Mouse (Mus musculus) midbrain, embryonic 10.5 days (tissue): ENCODE measurements around the gene Ehf. TPM values are rescaled to one million over a fixed set of nuclear protein-coding genes. Genes with fewer than 3 reads are reported as not detected.

Source experiments
- DNase-seq: peaks from one replicate; pipeline ENCODE4 v3.0.0-alpha.2; 2017; ENCODE audit warnings: low spot score
- H3K27ac ChIP-seq: fragments of 300-500 bp; sonication (generic); replicated peaks from 2 replicates; pipeline ENCODE4 v1.5.1; 2016; ENCODE audit warnings: mild to moderate bottlenecking
- H3K27me3 ChIP-seq: fragments of 300-500 bp; sonication (generic); 2 replicates; pipeline ENCODE4 v1.6.1; 2016; ENCODE audit warnings: low read depth, mild to moderate bottlenecking; ENCODE audit not compliant: poor library complexity, severe bottlenecking
- H3K36me3 ChIP-seq: fragments of 300-500 bp; sonication (generic); 2 replicates; pipeline ENCODE4 v1.6.1; 2016; ENCODE audit warnings: mild to moderate bottlenecking, moderate library complexity
- H3K4me1 ChIP-seq: fragments of 300-500 bp; sonication (generic); 2 replicates; pipeline ENCODE4 v1.6.1; 2016
- H3K4me3 ChIP-seq: fragments of 300-500 bp; sonication (generic); 2 replicates; pipeline ENCODE4 v1.5.1; 2016; ENCODE audit warnings: mild to moderate bottlenecking, moderate library complexity
- H3K9me3 ChIP-seq: fragments of 300-500 bp; sonication (generic); replicated peaks from 2 replicates; pipeline ENCODE4 v1.6.1; 2016; ENCODE audit warnings: mild to moderate bottlenecking
- WGBS: fragments of 180-500 bp; shearing (Covaris S2); methylation state at CpG from one replicate; pipeline ENCODE4 v1.1.7; 2016; 5-methylcytosine and 5-hydroxymethylcytosine counted together
- polyA plus RNA-seq: library from polyadenylated mRNA; unstranded; fragments of >200 nt; fragmentation: Nextera tagmentation; extraction: Ambion mirVana; gene quantifications from 2 replicates; pipeline ENCODE4 v1.2.1, GENCODE M21; 2016

Gene Ehf
- polyA plus RNA-seq, 1 experiment from 2014 or later = not detected

GRCm38 (mm10) chr2:103324320-103324719 lies 21.2 kb upstream of the Ehf start:
- Histone ChIP-seq H3K27me3 (no peaks in the 10 kb centered on the region), H3K27ac (no peak overlapping the region), H3K9me3 (no peaks in the 10 kb centered on the region), H3K4me3 (no peak overlapping the region), H3K36me3 (no peaks in the 10 kb centered on the region), H3K4me1 (no peaks in the 10 kb centered on the region)
- WGBS = 96% methylated on average over 2 of the region's 2 CpGs
- no peak for DNase-seq

GRCm38 (mm10) chr2:103322171-103322570 lies 19.1 kb upstream of the Ehf start:
- Histone ChIP-seq H3K4me1 (no peaks in the 10 kb centered on the region), H3K27ac (no peak overlapping the region), H3K4me3 (no peak overlapping the region), H3K27me3 (no peaks in the 10 kb centered on the region), H3K36me3 (no peaks in the 10 kb centered on the region), H3K9me3 (no peaks in the 10 kb centered on the region)
- 81% methylated on average over 1 of the region's 1 CpGs for WGBS
- no peak for DNase-seq

DNA sequence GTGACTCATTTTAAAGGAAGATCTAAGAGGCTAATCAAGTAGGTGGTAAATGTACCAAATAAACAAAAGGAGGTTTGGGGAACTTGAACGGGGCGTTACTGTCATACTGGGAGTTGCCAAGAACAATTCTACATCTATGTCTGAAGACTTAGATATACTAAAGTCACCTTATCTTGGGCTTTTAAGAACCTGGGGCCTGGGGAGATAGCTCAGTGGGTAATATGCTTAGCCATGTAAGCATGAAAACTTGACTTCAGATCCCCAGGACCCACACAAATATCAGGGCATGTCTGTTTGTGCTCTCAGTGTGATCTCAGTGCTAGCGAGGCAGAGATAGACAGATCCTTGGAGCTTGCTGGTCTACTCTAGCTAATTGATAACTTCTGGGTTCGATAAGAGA lies 18.6 kb upstream of the Ehf start:
- Histone ChIP-seq H3K4me1 (no peaks in the 10 kb centered on the region), H3K4me3 (no peak overlapping the region), H3K36me3 (no peaks in the 10 kb centered on the region), H3K27me3 (no peaks in the 10 kb centered on the region), H3K27ac (no peak overlapping the region), H3K9me3 (no peaks in the 10 kb centered on the region)
- no peak for DNase-seq
- 92% methylated on average over 4 of the region's 4 CpGs for WGBS

DNA sequence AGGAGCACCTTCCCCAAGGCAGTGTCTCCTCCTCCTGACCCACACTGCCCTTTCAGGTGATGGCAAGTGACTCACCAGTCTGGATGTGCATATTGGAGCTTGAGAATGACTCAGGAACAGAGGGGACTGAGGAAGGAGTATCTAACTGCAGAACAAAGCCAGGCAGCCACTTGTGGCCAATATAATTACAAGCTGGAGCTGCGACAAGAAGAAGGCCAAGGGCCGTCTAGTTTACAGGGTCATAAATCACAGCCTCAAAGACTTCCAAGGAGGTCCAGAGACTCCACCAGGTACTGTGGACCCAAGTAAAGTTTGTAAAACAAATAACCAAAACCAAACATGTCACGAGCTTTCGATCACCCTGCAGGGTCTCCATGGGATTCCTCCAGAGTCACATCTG lies 10.9 kb upstream of the Ehf start:
- no peak overlapping the region for H3K4me3 ChIP-seq
- H3K27me3 ChIP-seq = no peaks in the 10 kb centered on the region
- H3K27ac ChIP-seq = no peak overlapping the region
- DNase-seq = no peak
- H3K4me1 ChIP-seq = peaks cover 5% of the 10 kb centered on the region; the same call in 1 of the 2 replicates
- WGBS = 87% methylated on average over 4 of the region's 4 CpGs
- no peaks in the 10 kb centered on the region for H3K36me3 ChIP-seq
- no peaks in the 10 kb centered on the region for H3K9me3 ChIP-seq

GRCm38 (mm10) chr2:103312640-103313039 lies 9.6 kb upstream of the Ehf start:
- Histone ChIP-seq H3K4me1 (peaks cover 5% of the 10 kb centered on the region; the same call in 1 of the 2 replicates), H3K9me3 (no peaks in the 10 kb centered on the region), H3K36me3 (no peaks in the 10 kb centered on the region), H3K27ac (no peak overlapping the region), H3K4me3 (no peak overlapping the region), H3K27me3 (no peaks in the 10 kb centered on the region)
- WGBS = 49% methylated on average over 4 of the region's 4 CpGs
- no peak for DNase-seq

- Histone ChIP-seq H3K27ac (no peak overlapping the region), H3K4me3 (no peak overlapping the region), H3K36me3 (no peaks in the 10 kb centered on the region), H3K9me3 (no peaks in the 10 kb centered on the region), H3K27me3 (no peaks in the 10 kb centered on the region; the same call in 1 of the 2 replicates), H3K4me1 (peaks cover 5% of the 10 kb centered on the region; the same call in 1 of the 2 replicates)
- WGBS = 29% methylated on average over 5 of the region's 5 CpGs
- DNase-seq = no peak
These were observed 7.6 kb upstream of the Ehf start for GRCm38 (mm10) chr2:103310663-103311062.

DNA sequence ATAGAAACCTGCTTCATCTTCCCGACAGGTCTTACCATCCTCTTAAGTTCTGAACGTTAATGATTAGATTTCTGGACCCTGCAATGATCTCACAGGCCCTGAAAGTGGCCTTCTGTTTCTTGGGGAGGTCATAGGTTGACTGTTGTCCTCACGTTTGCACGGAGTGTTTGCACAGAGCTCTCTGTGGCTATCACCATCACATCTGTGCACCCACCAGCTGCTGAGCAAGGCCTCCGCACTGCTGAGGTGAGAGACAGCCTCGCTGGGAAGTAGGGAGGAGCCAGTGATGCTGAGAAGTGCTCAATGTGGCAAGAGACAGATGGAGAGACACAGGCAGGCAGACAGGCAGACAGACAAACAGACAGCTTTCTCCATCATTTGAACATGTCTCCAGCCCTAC lies 3.6 kb upstream of the Ehf start:
- Histone ChIP-seq H3K27me3 (no peaks in the 10 kb centered on the region; the same call in 1 of the 2 replicates), H3K4me1 (peaks cover 5% of the 10 kb centered on the region; the same call in 1 of the 2 replicates), H3K9me3 (no peaks in the 10 kb centered on the region), H3K27ac (no peak overlapping the region), H3K4me3 (no peak overlapping the region), H3K36me3 (no peaks in the 10 kb centered on the region)
- WGBS = 53% methylated on average over 6 of the region's 6 CpGs
- no peak for DNase-seq

DNA sequence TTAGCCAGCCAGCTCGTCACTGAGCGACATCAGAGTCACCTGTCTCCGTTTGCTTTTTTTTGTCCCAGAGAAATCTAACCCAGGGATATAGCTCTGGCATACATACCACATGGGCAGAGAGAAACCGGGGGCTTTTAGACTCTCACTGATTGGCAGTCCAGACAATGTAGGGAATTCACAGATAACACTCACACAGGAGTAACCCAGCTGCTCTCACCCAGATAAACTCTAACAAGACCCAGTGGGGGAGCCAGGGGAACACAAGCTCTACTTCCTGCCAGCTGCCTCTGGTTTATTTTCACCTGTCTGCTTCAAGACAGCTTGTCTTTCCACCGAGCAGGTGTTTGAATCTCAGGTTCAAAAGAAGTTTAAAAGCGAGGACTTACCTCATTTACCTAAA lies 409 bp downstream of the Ehf start:
- Histone ChIP-seq H3K27ac (no peak overlapping the region), H3K4me3 (no peak overlapping the region), H3K9me3 (no peaks in the 10 kb centered on the region), H3K27me3 (no peaks in the 10 kb centered on the region; the same call in 1 of the 2 replicates), H3K36me3 (no peaks in the 10 kb centered on the region), H3K4me1 (no peaks in the 10 kb centered on the region)
- DNase-seq = no peak
- 66% methylated on average over 6 of the region's 6 CpGs for WGBS

DNA sequence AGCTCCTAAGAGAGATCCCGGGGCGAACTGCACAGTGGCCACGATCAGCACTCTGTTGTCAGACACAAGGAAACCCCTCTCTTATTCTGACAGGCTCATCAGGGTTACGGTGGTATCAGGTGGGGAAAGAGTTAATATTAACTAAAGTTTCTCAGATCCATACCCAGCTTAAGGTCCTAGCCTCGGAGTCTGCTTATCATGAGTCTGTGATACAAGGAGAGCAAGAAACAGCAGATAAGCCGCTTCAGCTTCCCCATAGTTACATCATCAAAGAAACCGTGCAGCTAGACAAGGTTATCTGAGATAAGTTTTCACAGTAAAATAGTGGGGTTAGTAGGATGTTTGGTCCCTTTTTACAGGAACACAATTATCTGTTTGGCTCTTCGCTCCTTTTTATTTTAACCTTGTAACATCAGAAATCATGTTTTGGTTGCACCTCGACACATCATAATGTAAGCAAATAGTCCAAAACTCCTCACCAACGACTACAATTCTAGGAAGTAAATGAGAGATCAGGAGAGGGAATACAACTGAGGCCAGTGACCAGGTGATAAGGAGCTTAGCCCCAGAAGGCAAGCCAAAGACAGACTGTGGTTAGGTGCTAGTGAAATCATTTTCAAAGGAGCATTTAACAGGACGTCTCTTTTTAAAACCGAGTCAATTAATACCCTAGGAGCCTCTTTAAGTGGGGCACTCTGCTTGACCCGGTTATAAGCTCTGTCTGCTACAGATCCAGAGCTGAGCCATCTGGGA lies 4.2 kb downstream of the Ehf start:
- WGBS = 82% methylated on average over 13 of the region's 13 CpGs
- DNase-seq = no peak
- H3K4me3 ChIP-seq = no peak overlapping the region
- H3K9me3 ChIP-seq = no peaks in the 10 kb centered on the region
- no peaks in the 10 kb centered on the region for H3K36me3 ChIP-seq
- peaks cover 9% of the 10 kb centered on the region for H3K4me1 ChIP-seq
- H3K27me3 ChIP-seq = no peaks in the 10 kb centered on the region
- no peak overlapping the region for H3K27ac ChIP-seq

DNA sequence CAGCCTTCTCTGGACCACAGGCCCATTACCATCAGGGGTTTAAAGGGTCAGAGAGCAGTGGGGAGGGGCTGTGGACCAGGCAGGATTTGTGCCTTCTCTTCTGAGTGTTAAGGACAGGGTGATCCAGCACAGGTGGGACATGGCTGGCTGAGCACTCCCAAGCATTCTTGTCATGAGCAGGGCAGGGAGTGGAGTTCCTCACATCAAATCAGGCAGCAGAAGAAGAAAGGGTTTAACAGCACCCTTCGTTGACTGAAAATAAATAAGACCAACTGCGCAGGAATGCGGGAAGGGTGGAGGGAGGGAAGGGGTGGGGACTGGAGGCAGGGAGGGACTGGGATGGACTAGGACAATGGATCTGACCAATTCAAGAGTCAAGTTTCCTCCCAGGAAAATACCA lies 8.6 kb downstream of the Ehf start:
- Histone ChIP-seq H3K36me3 (no peaks in the 10 kb centered on the region), H3K4me3 (no peak overlapping the region), H3K27ac (no peak overlapping the region; the same call in 1 of the 2 replicates), H3K9me3 (no peaks in the 10 kb centered on the region), H3K4me1 (peaks cover 16% of the 10 kb centered on the region), H3K27me3 (no peaks in the 10 kb centered on the region)
- no peak for DNase-seq
- 13% methylated on average over 3 of the region's 3 CpGs for WGBS

DNA sequence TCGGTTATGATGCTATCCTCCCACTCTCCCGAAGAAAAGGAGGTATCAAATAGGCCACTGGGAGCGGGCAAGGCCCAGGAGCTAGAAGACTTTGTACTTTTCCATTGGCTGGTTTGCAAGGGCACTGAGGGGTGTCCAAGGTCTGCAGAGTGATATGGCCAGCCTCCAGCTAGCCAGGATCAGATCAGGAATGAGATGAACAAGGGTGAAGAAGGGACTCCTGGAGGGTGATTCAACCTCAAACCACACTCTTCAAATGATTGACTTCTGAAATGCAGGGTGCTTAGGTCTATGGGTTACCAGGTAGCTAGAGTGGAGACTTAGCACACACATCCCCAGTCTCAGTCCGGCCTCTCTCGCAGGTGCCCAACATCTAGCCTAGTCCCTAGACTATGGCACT lies 9.3 kb downstream of the Ehf start:
- Histone ChIP-seq H3K36me3 (no peaks in the 10 kb centered on the region), H3K9me3 (no peaks in the 10 kb centered on the region), H3K27ac (no peak overlapping the region), H3K27me3 (no peaks in the 10 kb centered on the region), H3K4me3 (no peak overlapping the region), H3K4me1 (peaks cover 16% of the 10 kb centered on the region)
- no peak for DNase-seq
- WGBS = 78% methylated on average over 5 of the region's 5 CpGs

GRCm38 (mm10) chr2:103293214-103293613 lies 9.9 kb downstream of the Ehf start:
- Histone ChIP-seq H3K4me3 (no peak overlapping the region), H3K27me3 (no peaks in the 10 kb centered on the region), H3K4me1 (peaks cover 16% of the 10 kb centered on the region), H3K36me3 (no peaks in the 10 kb centered on the region), H3K27ac (no peak overlapping the region), H3K9me3 (no peaks in the 10 kb centered on the region)
- no peak for DNase-seq
- 27% methylated on average over 3 of the region's 3 CpGs for WGBS

- no peaks in the 10 kb centered on the region for H3K36me3 ChIP-seq
- WGBS = 65% methylated on average over 2 of the region's 2 CpGs
- H3K9me3 ChIP-seq = no peaks in the 10 kb centered on the region
- peaks cover 14% of the 10 kb centered on the region for H3K4me1 ChIP-seq
- no peak for DNase-seq
- no peak overlapping the region for H3K4me3 ChIP-seq
- no peak overlapping the region for H3K27ac ChIP-seq
- no peaks in the 10 kb centered on the region for H3K27me3 ChIP-seq
These were observed 12.3 kb downstream of the Ehf start for GRCm38 (mm10) chr2:103290705-103291269.
